Mouse (Mus musculus): Measurements from ENCODE around the gene Tmc8. TPM values are rescaled to one million over a fixed set of nuclear protein-coding genes. Genes with fewer than 3 reads are reported as not detected.

Gene Tmc8
- polyA plus RNA-seq, 1 experiment from 2014 or later = 4.0 TPM

DNA sequence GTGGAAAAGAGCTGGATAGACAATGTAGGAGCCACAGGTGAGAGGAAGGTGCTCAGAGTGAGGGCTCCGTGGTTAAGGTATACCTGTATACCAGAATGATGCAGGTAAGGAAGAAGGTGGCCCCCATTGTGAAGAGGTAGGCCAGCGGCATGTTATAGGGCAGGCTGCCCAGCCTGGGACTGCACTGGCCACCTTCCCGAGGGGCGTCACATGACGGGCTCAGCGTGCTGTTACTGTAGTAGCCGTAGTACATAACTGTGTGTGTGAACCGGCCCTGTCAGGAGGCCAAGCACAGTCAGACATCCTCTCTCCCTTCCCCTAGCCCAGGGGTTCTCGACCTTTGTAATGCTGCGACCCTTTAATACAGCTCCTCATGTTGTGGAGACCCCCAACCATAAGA, 7.0 kb upstream of the Tmc8 start:
- H3K4me1 ChIP-seq (replicated peaks) = peaks cover 15% of the 10 kb centered on the region
- H3K27ac ChIP-seq (ENCODE audit: poor library complexity, severe bottlenecking) = no peak overlapping the region
- no peak overlapping the region for H3K9ac ChIP-seq
- no peak for ATAC-seq (ENCODE audit: insufficient number of reproducible peaks, low FRiP score)
- peaks cover 79% of the 10 kb centered on the region for H3K36me3 ChIP-seq
- H3K4me3 ChIP-seq = no peak overlapping the region
- H3K9me3 ChIP-seq (replicated peaks) = no peaks in the 10 kb centered on the region
- no peak overlapping the region for H3K4me2 ChIP-seq
- no peaks in the 10 kb centered on the region for H3K27me3 ChIP-seq (replicated peaks)
- 92% methylated on average over 10 of the region's 10 CpGs for WGBS

DNA sequence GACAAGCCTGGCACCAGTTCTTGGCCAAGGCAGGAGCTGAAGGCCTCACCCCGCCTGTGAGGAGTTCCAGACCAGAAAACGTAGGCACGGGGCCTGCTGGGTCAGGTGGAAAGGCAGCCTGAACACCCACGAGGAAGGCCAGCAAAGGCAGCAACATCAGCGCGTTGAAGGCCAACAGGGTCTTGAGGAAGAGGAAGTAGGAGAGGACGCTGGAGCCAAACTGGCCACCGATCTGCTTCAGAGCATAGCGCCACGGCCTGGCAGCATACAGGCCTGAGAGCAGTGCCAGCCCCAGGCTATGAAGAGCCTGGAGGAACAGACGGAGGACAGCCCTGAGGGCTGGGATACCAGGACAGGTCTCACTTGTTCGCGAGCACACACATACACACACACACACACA, 6.3 kb upstream of the Tmc8 start:
- no peak for ATAC-seq (ENCODE audit: insufficient number of reproducible peaks, low FRiP score)
- no peak overlapping the region for H3K27ac ChIP-seq (ENCODE audit: poor library complexity, severe bottlenecking)
- peaks cover 20% of the 10 kb centered on the region for H3K4me1 ChIP-seq (replicated peaks)
- H3K27me3 ChIP-seq (replicated peaks) = no peaks in the 10 kb centered on the region
- H3K4me2 ChIP-seq = no peak overlapping the region
- 88% methylated on average over 12 of the region's 13 CpGs for WGBS
- H3K36me3 ChIP-seq = peaks cover 73% of the 10 kb centered on the region
- H3K9me3 ChIP-seq (replicated peaks) = no peaks in the 10 kb centered on the region
- H3K9ac ChIP-seq = no peak overlapping the region
- H3K4me3 ChIP-seq = no peak overlapping the region

DNA sequence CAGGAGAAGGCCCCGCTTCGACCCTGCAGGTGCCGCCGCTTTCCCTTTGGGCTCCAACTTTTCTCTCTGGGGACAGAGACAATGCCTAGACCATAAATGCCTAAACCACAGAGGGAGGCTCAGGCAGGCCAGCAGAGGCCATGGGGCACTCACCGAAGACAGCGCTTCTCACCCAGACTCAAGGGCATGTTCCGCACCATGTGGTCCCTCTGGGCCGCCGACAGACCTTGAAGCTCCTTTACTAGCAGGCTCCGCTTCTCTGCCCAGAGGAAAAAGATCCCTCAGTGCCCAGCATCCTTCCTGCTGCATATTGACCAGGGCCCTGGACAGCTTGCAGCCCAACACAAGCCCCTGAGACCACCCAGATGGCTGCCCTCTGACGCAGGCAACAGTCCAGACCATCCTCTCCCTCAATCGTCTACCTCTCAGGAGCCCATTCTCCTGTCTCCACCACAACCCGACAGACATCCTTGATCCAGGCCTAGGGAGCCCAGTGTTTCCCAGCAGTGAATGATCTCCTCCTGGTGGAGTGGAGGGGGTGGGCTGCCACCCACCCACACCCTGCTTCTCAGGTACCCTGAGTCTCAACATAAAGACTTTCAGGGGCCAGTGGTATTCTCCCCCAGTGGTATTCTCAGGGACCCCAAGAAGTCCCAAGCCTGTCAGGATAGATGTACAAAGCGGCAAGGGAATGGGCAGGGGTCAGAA, 5.6 kb upstream of the Tmc8 start:
- peaks cover 27% of the 10 kb centered on the region for H3K4me1 ChIP-seq (replicated peaks)

DNA sequence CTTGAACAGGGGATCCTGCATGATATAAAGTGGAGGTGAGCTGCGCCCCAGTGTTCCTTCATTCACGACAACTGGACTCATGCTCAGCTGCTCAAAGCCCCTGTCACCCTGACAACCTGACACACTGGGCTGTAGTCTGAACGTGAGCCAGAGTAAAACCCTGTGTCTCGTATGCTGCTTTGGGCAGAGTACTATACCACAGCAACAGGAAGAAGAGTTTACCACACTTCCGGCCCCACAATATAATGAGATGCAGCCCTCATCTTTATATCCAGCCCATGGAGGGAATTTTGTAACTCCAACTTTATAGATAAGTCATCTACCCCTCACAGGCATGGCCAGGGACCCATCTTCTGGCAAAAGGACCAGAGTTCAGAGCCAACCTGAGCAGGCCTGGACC, 4.8 kb upstream of the Tmc8 start:
- ATAC-seq (ENCODE audit: insufficient number of reproducible peaks, low FRiP score) = no peak
- Histone ChIP-seq H3K27me3 (replicated peaks) (peaks cover 2% of the 10 kb centered on the region; the same call in 1 of the 2 replicates), H3K27ac (ENCODE audit: poor library complexity, severe bottlenecking) (no peak overlapping the region), H3K9ac (no peak overlapping the region), H3K36me3 (peaks cover 61% of the 10 kb centered on the region), H3K4me3 (no peak overlapping the region), H3K4me2 (no peak overlapping the region), H3K4me1 (replicated peaks) (peaks cover 36% of the 10 kb centered on the region), H3K9me3 (replicated peaks) (no peaks in the 10 kb centered on the region)
- WGBS = 91% methylated on average over 5 of the region's 5 CpGs

More for the DNA sequence above, 5.6 kb upstream of the Tmc8 start:
- Histone ChIP-seq H3K36me3 (peaks cover 69% of the 10 kb centered on the region), H3K4me3 (no peak overlapping the region), H3K27ac (ENCODE audit: poor library complexity, severe bottlenecking) (no peak overlapping the region), H3K27me3 (replicated peaks) (no peaks in the 10 kb centered on the region), H3K9ac (no peak overlapping the region), H3K9me3 (replicated peaks) (no peaks in the 10 kb centered on the region), H3K4me2 (no peak overlapping the region)
- no peak for ATAC-seq (ENCODE audit: insufficient number of reproducible peaks, low FRiP score)
- WGBS = 91% methylated on average over 14 of the region's 14 CpGs

DNA sequence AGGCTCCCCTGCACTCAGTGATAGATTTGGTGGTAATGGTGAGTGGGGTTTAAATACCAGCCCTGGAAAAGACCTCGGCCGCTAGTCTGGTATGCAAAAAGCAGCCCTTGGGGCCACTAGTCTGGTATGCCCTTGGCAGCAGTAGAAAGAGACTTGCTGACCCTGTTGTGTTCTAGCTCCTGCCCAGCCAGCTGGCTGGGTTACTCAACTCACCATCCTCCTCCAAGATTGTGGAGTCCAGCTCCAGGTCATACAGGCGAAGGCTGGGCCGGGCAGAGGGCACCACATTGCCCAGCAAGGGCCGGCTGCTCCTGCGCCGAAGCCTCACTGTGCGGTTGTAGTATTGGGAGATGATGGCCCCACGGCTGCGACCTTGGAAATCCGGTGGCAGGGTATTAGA, 3.8 kb upstream of the Tmc8 start:
- H3K4me1 ChIP-seq (replicated peaks) = peaks cover 43% of the 10 kb centered on the region
- no peak for ATAC-seq (ENCODE audit: insufficient number of reproducible peaks, low FRiP score)
- H3K4me3 ChIP-seq = no peak overlapping the region
- H3K27me3 ChIP-seq (replicated peaks) = peaks cover 4% of the 10 kb centered on the region; the same call in 1 of the 2 replicates
- peaks cover 52% of the 10 kb centered on the region for H3K36me3 ChIP-seq
- 94% methylated on average over 11 of the region's 11 CpGs for WGBS
- H3K9me3 ChIP-seq (replicated peaks) = no peaks in the 10 kb centered on the region
- no peak overlapping the region for H3K9ac ChIP-seq
- H3K4me2 ChIP-seq = no peak overlapping the region
- H3K27ac ChIP-seq (ENCODE audit: poor library complexity, severe bottlenecking) = no peak overlapping the region

DNA sequence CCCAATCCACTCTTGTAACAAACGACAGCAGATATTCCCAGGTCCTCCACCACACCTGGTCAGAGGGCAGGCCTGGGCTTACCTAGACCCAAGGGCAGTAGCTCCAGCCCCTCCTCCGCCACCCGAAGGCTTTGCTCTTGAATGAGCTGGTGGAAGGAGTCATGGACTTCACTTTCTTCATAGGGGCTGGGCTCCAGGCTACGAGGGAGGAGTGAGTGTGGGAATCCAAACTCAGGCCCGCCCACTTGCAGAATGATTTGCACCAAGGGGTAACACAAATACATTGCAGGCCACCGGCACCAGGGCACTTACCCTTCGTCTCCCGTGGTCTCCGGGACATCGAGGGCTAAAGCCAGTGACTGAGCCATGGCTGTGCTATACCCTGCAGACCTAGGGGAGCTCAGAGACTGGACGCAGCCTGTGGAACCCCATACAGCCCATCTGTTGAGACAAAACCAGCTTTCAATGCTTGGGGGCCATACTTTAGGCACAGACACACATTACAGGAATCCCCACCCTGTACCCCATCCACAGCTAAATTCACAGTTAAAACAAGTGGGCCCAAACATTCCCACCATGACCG, 2.9 kb upstream of the Tmc8 start:
- peak overlapping the region; percentile 99 for H3K4me2 ChIP-seq
- WGBS = 50% methylated on average over 12 of the region's 12 CpGs
- no peaks in the 10 kb centered on the region for H3K9me3 ChIP-seq (replicated peaks)
- peaks cover 49% of the 10 kb centered on the region for H3K4me1 ChIP-seq (replicated peaks)
- H3K27ac ChIP-seq (ENCODE audit: poor library complexity, severe bottlenecking) = peak overlapping the region; percentile 94
- H3K36me3 ChIP-seq = peaks cover 42% of the 10 kb centered on the region
- H3K9ac ChIP-seq = peak overlapping the region; percentile 81
- peaks cover 4% of the 10 kb centered on the region; the same call in 1 of the 2 replicates for H3K27me3 ChIP-seq (replicated peaks)
- peak overlapping the region; percentile 69 for H3K4me3 ChIP-seq
- no peak for ATAC-seq (ENCODE audit: insufficient number of reproducible peaks, low FRiP score)

DNA sequence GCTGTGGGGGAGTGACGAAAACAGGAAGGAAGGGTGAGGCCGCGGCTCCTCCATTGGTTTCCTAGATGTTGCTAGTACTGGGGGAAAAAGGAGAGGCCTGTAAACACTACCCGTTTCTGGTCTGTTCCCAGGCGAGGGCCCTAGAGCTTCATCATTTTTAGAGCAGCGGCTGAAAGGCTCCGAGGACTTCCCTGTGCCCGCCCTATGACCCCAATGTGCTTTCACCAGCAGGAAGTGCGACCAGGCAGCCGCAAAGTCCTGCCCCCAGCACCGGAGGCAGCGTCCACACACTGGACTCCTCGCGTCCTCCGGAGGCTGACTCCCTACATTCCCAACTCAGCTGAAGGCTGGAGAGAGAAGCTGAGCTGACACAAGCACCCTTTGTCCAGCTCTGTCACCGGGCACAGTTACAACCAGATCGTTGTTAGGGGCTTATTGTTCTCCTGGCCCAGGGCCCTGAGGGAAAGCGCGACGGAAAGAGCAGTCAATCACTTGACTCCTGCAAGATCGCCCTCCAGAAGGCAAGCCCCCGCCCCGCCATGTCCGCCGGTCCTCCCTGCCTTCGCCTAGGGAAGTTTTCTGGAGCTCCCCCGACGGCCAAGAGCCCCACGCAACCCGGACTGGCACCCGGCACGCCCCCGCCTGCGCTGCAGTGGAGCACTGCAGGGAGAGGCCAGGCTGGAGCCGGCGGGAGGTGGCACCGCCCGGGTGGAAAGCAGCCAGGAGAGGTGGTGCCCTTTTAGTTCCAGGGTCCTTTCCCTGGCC, 2.3 kb upstream of the Tmc8 start:
- peaks cover 4% of the 10 kb centered on the region; the same call in 1 of the 2 replicates for H3K27me3 ChIP-seq (replicated peaks)
- H3K4me1 ChIP-seq (replicated peaks) = peaks cover 49% of the 10 kb centered on the region
- no peaks in the 10 kb centered on the region for H3K9me3 ChIP-seq (replicated peaks)
- peak overlapping the region; percentile 81 for H3K9ac ChIP-seq
- ATAC-seq (ENCODE audit: insufficient number of reproducible peaks, low FRiP score) = peak; percentile 40
- 2% methylated on average over 38 of the region's 38 CpGs for WGBS
- H3K36me3 ChIP-seq = peaks cover 36% of the 10 kb centered on the region
- peak overlapping the region; percentile 69 for H3K4me3 ChIP-seq
- peak overlapping the region; percentile 94 for H3K27ac ChIP-seq (ENCODE audit: poor library complexity, severe bottlenecking)
- peak overlapping the region; percentile 99 for H3K4me2 ChIP-seq

DNA sequence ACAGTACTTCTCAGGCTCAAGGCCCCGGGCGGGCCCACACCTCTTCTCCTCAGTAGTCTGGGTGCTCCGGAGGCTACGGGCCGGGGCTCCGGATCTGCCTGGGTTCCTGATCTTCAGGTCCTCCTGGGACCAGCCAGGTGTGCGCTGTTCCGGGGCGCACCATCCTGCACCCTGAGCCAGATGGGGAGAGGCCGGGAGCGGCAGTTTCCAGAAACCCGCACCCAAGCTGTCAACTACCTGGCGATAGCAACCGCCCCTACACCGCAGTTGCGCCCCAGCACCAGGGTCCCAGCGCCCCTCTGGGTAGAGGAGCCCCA, 1.7 kb upstream of the Tmc8 start:
- Histone ChIP-seq H3K27ac (ENCODE audit: poor library complexity, severe bottlenecking) (peak overlapping the region; percentile 94), H3K36me3 (peaks cover 30% of the 10 kb centered on the region), H3K9ac (peak overlapping the region; percentile 81), H3K4me3 (peak overlapping the region; percentile 69), H3K27me3 (replicated peaks) (peaks cover 8% of the 10 kb centered on the region; the same call in 1 of the 2 replicates), H3K4me1 (replicated peaks) (peaks cover 49% of the 10 kb centered on the region), H3K4me2 (peak overlapping the region; percentile 99), H3K9me3 (replicated peaks) (no peaks in the 10 kb centered on the region)
- peak; percentile 3 for ATAC-seq (ENCODE audit: insufficient number of reproducible peaks, low FRiP score)
- WGBS = under 1% methylated on average over 17 of the region's 17 CpGs

DNA sequence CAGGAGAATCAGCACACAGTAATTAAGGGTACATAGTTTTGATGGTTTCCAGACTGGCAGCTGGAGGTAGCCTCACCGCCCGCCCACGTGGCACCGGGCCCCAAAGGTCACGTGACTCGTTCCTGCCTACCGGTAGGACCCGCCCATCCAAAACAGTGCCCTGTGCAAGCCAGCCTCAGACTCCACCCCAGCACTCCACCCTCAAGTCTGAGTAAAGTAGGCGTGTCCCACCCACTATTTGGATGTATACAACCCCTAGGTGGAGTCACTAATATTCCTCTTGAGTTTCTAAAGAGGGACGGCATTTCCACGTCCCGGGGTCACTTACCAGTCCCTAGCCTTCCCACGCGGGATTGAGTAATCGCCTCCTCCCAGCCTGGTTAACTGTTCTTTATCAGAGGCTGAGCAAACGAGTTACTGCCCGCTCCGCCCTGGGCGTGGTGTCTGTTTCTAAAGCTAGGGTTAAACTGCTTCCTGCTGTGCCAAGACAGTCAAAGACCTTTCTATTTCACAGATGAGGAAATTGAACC, 1.2 kb upstream of the Tmc8 start:
- Histone ChIP-seq H3K4me1 (replicated peaks) (peaks cover 49% of the 10 kb centered on the region), H3K4me2 (peak overlapping the region; percentile 99), H3K9ac (peak overlapping the region; percentile 81), H3K27me3 (replicated peaks) (peaks cover 8% of the 10 kb centered on the region; the same call in 1 of the 2 replicates), H3K4me3 (peak overlapping the region; percentile 69), H3K9me3 (replicated peaks) (no peaks in the 10 kb centered on the region), H3K36me3 (peaks cover 25% of the 10 kb centered on the region), H3K27ac (ENCODE audit: poor library complexity, severe bottlenecking) (peak overlapping the region; percentile 94)
- peak; percentile 81 for ATAC-seq (ENCODE audit: insufficient number of reproducible peaks, low FRiP score)
- WGBS = 1% methylated on average over 19 of the region's 19 CpGs

DNA sequence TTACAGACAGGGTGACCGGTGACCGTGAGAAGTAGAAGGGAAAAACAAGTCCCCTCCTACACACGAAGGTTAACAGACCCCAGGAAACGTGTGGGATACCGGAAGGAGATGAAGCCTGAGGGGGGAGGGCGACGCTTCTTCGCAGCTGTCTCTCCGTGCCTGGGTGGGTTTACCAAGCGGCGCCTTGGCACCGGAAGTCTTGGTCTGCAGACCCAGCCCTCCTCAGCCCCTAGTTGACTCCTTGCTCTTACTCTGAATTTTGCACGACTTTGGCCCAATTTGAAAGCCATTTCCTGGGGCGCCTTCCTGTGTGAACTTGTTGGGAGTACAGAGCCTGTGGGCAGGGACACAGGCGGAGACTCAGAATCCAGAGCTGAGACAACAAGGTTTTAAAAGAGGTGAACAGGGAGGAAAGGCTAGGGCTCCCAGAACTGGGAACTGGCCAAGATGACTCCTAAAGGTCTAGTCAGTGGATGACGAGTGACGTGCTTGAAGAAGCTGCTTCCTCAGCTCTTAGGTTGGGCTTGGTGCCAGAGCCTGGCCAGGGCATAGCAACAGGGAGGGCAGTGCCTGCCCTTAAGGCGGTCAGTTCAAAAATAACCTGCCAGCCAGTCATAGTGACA, 566 bp upstream of the Tmc8 start:
- ATAC-seq (ENCODE audit: insufficient number of reproducible peaks, low FRiP score) = 0 out of 2 replicates have a peak, but pooled peaks have one; percentile 5
- peaks cover 8% of the 10 kb centered on the region; the same call in 1 of the 2 replicates for H3K27me3 ChIP-seq (replicated peaks)
- peak overlapping the region; percentile 69 for H3K4me3 ChIP-seq
- H3K4me1 ChIP-seq (replicated peaks) = peaks cover 49% of the 10 kb centered on the region
- peak overlapping the region; percentile 81 for H3K9ac ChIP-seq
- peak overlapping the region; percentile 99 for H3K4me2 ChIP-seq
- H3K27ac ChIP-seq (ENCODE audit: poor library complexity, severe bottlenecking) = peak overlapping the region; percentile 94
- no peaks in the 10 kb centered on the region for H3K9me3 ChIP-seq (replicated peaks)
- 6% methylated on average over 18 of the region's 18 CpGs for WGBS
- peaks cover 19% of the 10 kb centered on the region for H3K36me3 ChIP-seq

DNA sequence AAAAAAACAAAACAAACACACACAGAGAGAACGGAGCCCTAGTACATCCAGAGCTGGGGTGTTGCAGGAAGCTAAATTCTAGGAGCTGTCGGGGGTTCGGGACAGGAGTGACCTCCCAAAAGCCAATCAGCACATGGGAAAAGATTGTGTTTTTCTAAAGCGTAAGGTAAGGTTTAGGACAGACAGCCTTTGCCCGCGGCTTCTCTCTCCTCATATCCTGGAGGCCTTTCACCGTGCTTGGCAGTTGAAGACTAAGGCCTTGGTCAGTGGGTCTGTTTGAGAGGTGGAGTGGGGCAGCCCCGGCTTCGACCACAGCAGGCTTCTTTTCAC, 794 bp downstream of the Tmc8 start:
- Histone ChIP-seq H3K9ac (peak overlapping the region; percentile 69), H3K36me3 (peaks cover 5% of the 10 kb centered on the region), H3K27ac (ENCODE audit: poor library complexity, severe bottlenecking) (peak overlapping the region; percentile 94), H3K9me3 (replicated peaks) (no peaks in the 10 kb centered on the region), H3K4me2 (peak overlapping the region; percentile 99), H3K27me3 (replicated peaks) (peaks cover 8% of the 10 kb centered on the region; the same call in 1 of the 2 replicates), H3K4me3 (peak overlapping the region; percentile 69), H3K4me1 (replicated peaks) (peaks cover 49% of the 10 kb centered on the region)
- WGBS = 46% methylated on average over 9 of the region's 9 CpGs
- no peak for ATAC-seq (ENCODE audit: insufficient number of reproducible peaks, low FRiP score)
